Mouse (Mus musculus): ENCODE data around the gene D930020B18Rik.

Gene D930020B18Rik

GRCm38 (mm10) chr10:121641272-121642053, at the start of gene D930020B18Rik:
D930020B18Rik (plus strand) TSS chr10:121641588.
- DNase-seq (ENCODE audit: low read depth, low spot score), result no peak

GRCm38 (mm10) chr10:121596580-121596979, 44.8 kb upstream of the D930020B18Rik start:
- no peak for DNase-seq (ENCODE audit: low read depth, low spot score)

- DNase-seq (ENCODE audit: low read depth, low spot score), result no peak
Measured at GRCm38 (mm10) chr10:121601272-121601671, 40.1 kb upstream of the D930020B18Rik start.

- DNase-seq (ENCODE audit: low read depth, low spot score), result no peak
Measured at GRCm38 (mm10) chr10:121603556-121603955, 37.8 kb upstream of the D930020B18Rik start.

- peak; percentile 27 for DNase-seq (ENCODE audit: low read depth, low spot score)
Measured at GRCm38 (mm10) chr10:121604632-121605344, 36.6 kb upstream of the D930020B18Rik start.

GRCm38 (mm10) chr10:121608177-121608576, 33.2 kb upstream of the D930020B18Rik start:
- DNase-seq (ENCODE audit: low read depth, low spot score), result no peak

- DNase-seq (ENCODE audit: low read depth, low spot score), result no peak
Measured at GRCm38 (mm10) chr10:121611587-121611986, 29.8 kb upstream of the D930020B18Rik start.

- no peak for DNase-seq (ENCODE audit: low read depth, low spot score)
Measured at GRCm38 (mm10) chr10:121612448-121612847, 28.9 kb upstream of the D930020B18Rik start.

- no peak for DNase-seq (ENCODE audit: low read depth, low spot score)
Measured at GRCm38 (mm10) chr10:121613570-121613969, 27.8 kb upstream of the D930020B18Rik start.

GRCm38 (mm10) chr10:121615146-121615870, 26.1 kb upstream of the D930020B18Rik start:
- no peak for DNase-seq (ENCODE audit: low read depth, low spot score)

GRCm38 (mm10) chr10:121615935-121616334, 25.5 kb upstream of the D930020B18Rik start:
- DNase-seq (ENCODE audit: low read depth, low spot score), result no peak

GRCm38 (mm10) chr10:121622431-121622830, 19.0 kb upstream of the D930020B18Rik start:
- no peak for DNase-seq (ENCODE audit: low read depth, low spot score)

- DNase-seq (ENCODE audit: low read depth, low spot score), result no peak
Measured at GRCm38 (mm10) chr10:121623670-121624069, 17.7 kb upstream of the D930020B18Rik start.

GRCm38 (mm10) chr10:121625006-121625405, 16.4 kb upstream of the D930020B18Rik start:
- peak; percentile 20 for DNase-seq (ENCODE audit: low read depth, low spot score)

- DNase-seq (ENCODE audit: low read depth, low spot score), result peak; percentile 61
Measured at GRCm38 (mm10) chr10:121625407-121626185, 15.8 kb upstream of the D930020B18Rik start.

GRCm38 (mm10) chr10:121626186-121626882, 15.1 kb upstream of the D930020B18Rik start, which contains the start of gene Xpot:
Xpot (minus strand) TSS chr10:121626332.
- peak; percentile 95 for DNase-seq (ENCODE audit: low read depth, low spot score)

GRCm38 (mm10) chr10:121627216-121627852, 14.1 kb upstream of the D930020B18Rik start:
- no peak for DNase-seq (ENCODE audit: low read depth, low spot score)

- DNase-seq (ENCODE audit: low read depth, low spot score), result no peak
Measured at GRCm38 (mm10) chr10:121628561-121629040, 12.8 kb upstream of the D930020B18Rik start.

GRCm38 (mm10) chr10:121634159-121634558, 7.2 kb upstream of the D930020B18Rik start:
- DNase-seq (ENCODE audit: low read depth, low spot score), result no peak

- no peak for DNase-seq (ENCODE audit: low read depth, low spot score)
Measured at GRCm38 (mm10) chr10:121636276-121636675, 5.1 kb upstream of the D930020B18Rik start.

All from 3T3-L1 (cell line).